ENCODE assay signal across 18 mouse cellular contexts in genomic region chr17:45076951-45077350, GRCm38 (mm10).
DNase-seq lines count a peak whose midpoint lies in the region; ATAC-seq and TF ChIP-seq lines count a peak whose summit lies in the region.
"Had no signal": no experiment of that assay in that cellular context is flagged by ENCODE, and none has a peak within 500 bp of the region (broad histone marks: within the 10 kb centered on the region; RNA-seq: fewer than 3 reads in every experiment).

No protein-coding gene starts in this region.

- 76% methylated on average over 4 of the region's 4 CpGs for WGBS in hindbrain, embryonic 13.5 days
- 86% methylated on average over 4 of the region's 4 CpGs for WGBS in hindbrain, embryonic 12.5 days
- WGBS in hindbrain, embryonic 16.5 days = 71% methylated on average over 4 of the region's 4 CpGs
- 48% methylated on average over 4 of the region's 4 CpGs for WGBS in neural tube, embryonic 14.5 days

- no peaks in the 10 kb centered on the region for H3K9me3 ChIP-seq in hindbrain, embryonic 13.5 days
- H3K9me3 ChIP-seq in hindbrain, embryonic 12.5 days (replicated peaks) = no peaks in the 10 kb centered on the region
- no peaks in the 10 kb centered on the region for H3K9me3 ChIP-seq in hindbrain, embryonic 16.5 days (ENCODE audit: control insufficient read depth, low read length)
- no peaks in the 10 kb centered on the region for H3K9me3 ChIP-seq in neural tube, embryonic 14.5 days (ENCODE audit: control insufficient read depth, low read length)
- H3K9me3 ChIP-seq: embryonic facial prominence, embryonic 12.5 days; forebrain, embryonic 12.5 days; heart, embryonic 15.5 days had no signal

- H3K4me2 ChIP-seq in hindbrain, embryonic 13.5 days = no peak overlapping the region
- H3K4me2 ChIP-seq in hindbrain, embryonic 12.5 days (replicated peaks) = no peak overlapping the region
- no peak overlapping the region for H3K4me2 ChIP-seq in hindbrain, embryonic 16.5 days (ENCODE audit: low read length)
- no peak overlapping the region for H3K4me2 ChIP-seq in neural tube, embryonic 14.5 days (ENCODE audit: low read depth, low read length)
- H3K4me2 ChIP-seq: embryonic facial prominence, embryonic 12.5 days; forebrain, embryonic 12.5 days; heart, embryonic 11.5 days; heart, embryonic 15.5 days had no signal

- H3K36me3 ChIP-seq in hindbrain, embryonic 13.5 days = no peaks in the 10 kb centered on the region
- H3K36me3 ChIP-seq in hindbrain, embryonic 12.5 days = no peaks in the 10 kb centered on the region
- H3K36me3 ChIP-seq in hindbrain, embryonic 16.5 days (ENCODE audit: control insufficient read depth, insufficient read depth, low read length) = no peaks in the 10 kb centered on the region
- H3K36me3 ChIP-seq in neural tube, embryonic 14.5 days (ENCODE audit: control insufficient read depth, insufficient read depth, low read length) = no peaks in the 10 kb centered on the region
- H3K36me3 ChIP-seq: embryonic facial prominence, embryonic 12.5 days; forebrain, embryonic 12.5 days; heart, embryonic 15.5 days had no signal

- TF ChIP-seq CTCF in layer of hippocampus, adult 2 months (conservative IDR thresholded peaks at IDR 0.05) = no peak

- no peaks in the 10 kb centered on the region for H3K27me3 ChIP-seq in hindbrain, embryonic 13.5 days
- H3K27me3 ChIP-seq in hindbrain, embryonic 12.5 days = no peaks in the 10 kb centered on the region
- no peaks in the 10 kb centered on the region for H3K27me3 ChIP-seq in hindbrain, embryonic 16.5 days (replicated peaks; ENCODE audit: control insufficient read depth, insufficient read depth, low read length)
- H3K27me3 ChIP-seq in neural tube, embryonic 14.5 days (ENCODE audit: control insufficient read depth, insufficient read depth, low read length) = no peaks in the 10 kb centered on the region
- H3K27me3 ChIP-seq: embryonic facial prominence, embryonic 12.5 days; forebrain, embryonic 12.5 days; heart, embryonic 15.5 days had no signal

- no peak overlapping the region for H3K9ac ChIP-seq in hindbrain, embryonic 13.5 days
- H3K9ac ChIP-seq in hindbrain, embryonic 12.5 days = no peak overlapping the region
- no peak overlapping the region for H3K9ac ChIP-seq in hindbrain, embryonic 16.5 days (ENCODE audit: low read depth, low read length)
- no peak overlapping the region for H3K9ac ChIP-seq in neural tube, embryonic 14.5 days (replicated peaks; ENCODE audit: low read depth, low read length)
- H3K9ac ChIP-seq: embryonic facial prominence, embryonic 12.5 days; forebrain, embryonic 12.5 days; heart, embryonic 15.5 days had no signal

- peak overlapping the region; percentile 60 for H3K27ac ChIP-seq in hindbrain, embryonic 13.5 days
- no peak overlapping the region for H3K27ac ChIP-seq in hindbrain, embryonic 12.5 days
- H3K27ac ChIP-seq in layer of hippocampus, adult 2 months = peak overlapping the region; percentile 88
- H3K27ac ChIP-seq in hindbrain, embryonic 16.5 days (ENCODE audit: low read depth, low read length) = no peak overlapping the region
- H3K27ac ChIP-seq in neural tube, embryonic 14.5 days (ENCODE audit: low read depth, low read length) = no peak overlapping the region
- H3K27ac ChIP-seq: embryonic facial prominence, embryonic 12.5 days; forebrain, embryonic 12.5 days; heart, adult 2 months; heart, embryonic 15.5 days had no signal

- ATAC-seq in hindbrain, embryonic 13.5 days (ENCODE audit: low FRiP score) = peak; percentile 75
- ATAC-seq in hindbrain, embryonic 12.5 days (ENCODE audit: low FRiP score) = no peak
- peak; percentile 83 for ATAC-seq in hindbrain, embryonic 16.5 days
- peak; percentile 89 for ATAC-seq in neural tube, embryonic 14.5 days (ENCODE audit: low read depth)
- ATAC-seq: forebrain, embryonic 16.5 days had no signal

- DNase-seq in layer of hippocampus, adult 2 months (ENCODE audit: low spot score in 2 of 2) = no peak
- DNase-seq in layer of hippocampus, postnatal 14 days (ENCODE audit: low spot score in 2 of 2) = no peak
- DNase-seq in cerebellum, postnatal 36 days = no peak
- DNase-seq: adrenal gland, postnatal 10 days; cerebellum, adult 11 months; cerebellum, adult 8-10 months; cerebellum, postnatal 14 days; gastrocnemius, postnatal 10 days; heart, adult 2 months had no signal

- H3K4me1 ChIP-seq in hindbrain, embryonic 13.5 days (replicated peaks) = peaks cover 12% of the 10 kb centered on the region
- peaks cover 7% of the 10 kb centered on the region; the same call in 1 of the 2 replicates for H3K4me1 ChIP-seq in hindbrain, embryonic 12.5 days
- peaks cover 4% of the 10 kb centered on the region; the same call in 1 of the 2 replicates for H3K4me1 ChIP-seq in hindbrain, embryonic 16.5 days (ENCODE audit: control insufficient read depth, insufficient read depth, low read depth, low read length)
- H3K4me1 ChIP-seq in neural tube, embryonic 14.5 days (ENCODE audit: control insufficient read depth, insufficient read depth, low read length) = peaks cover 8% of the 10 kb centered on the region; the same call in 1 of the 2 replicates
- H3K4me1 ChIP-seq: heart, embryonic 15.5 days had no signal

- no peak overlapping the region for H3K4me3 ChIP-seq in hindbrain, embryonic 13.5 days
- no peak overlapping the region for H3K4me3 ChIP-seq in hindbrain, embryonic 12.5 days
- H3K4me3 ChIP-seq in layer of hippocampus, adult 2 months = no peak overlapping the region
- H3K4me3 ChIP-seq in hindbrain, embryonic 16.5 days (ENCODE audit: low read length) = no peak overlapping the region
- H3K4me3 ChIP-seq in neural tube, embryonic 14.5 days (ENCODE audit: low read depth, low read length) = no peak overlapping the region
- H3K4me3 ChIP-seq: embryonic facial prominence, embryonic 12.5 days; forebrain, embryonic 12.5 days; heart, adult 2 months; heart, embryonic 15.5 days had no signal

Comparison
In these comparisons a context has a peak if more than half of its experiments do, and no peak if none do; other contexts are left out.
1. H3K27ac ChIP-seq: peak in hindbrain, embryonic 13.5 days (single experiment) and layer of hippocampus, adult 2 months (single experiment); none in hindbrain, embryonic 12.5 days (single experiment), hindbrain, embryonic 16.5 days (single experiment) and neural tube, embryonic 14.5 days (single experiment).